Mouse (Mus musculus) monocyte, adult 5-6 weeks (primary cell): ENCODE results near the gene Mrgpre. TPM values are rescaled to one million over a fixed set of nuclear protein-coding genes. Genes with fewer than 3 reads are reported as not detected.

Experiments used
- ATAC-seq: fragments of 153-309, 156-312 bp; replicated peaks from 2 replicates; pipeline ENCODE4 v1.8.0; 2017; ENCODE audit warnings: mild to moderate bottlenecking; ENCODE audit not compliant: low TSS enrichment, insufficient number of reproducible peaks, severe bottlenecking, poor library complexity, low FRiP score
- total RNA-seq: library from RNA; stranded (forward); fragments of 200-1000, 200-491, 200-594 nt; gene quantifications from 3 replicates; pipeline ENCODE4 v1.2.3, GENCODE M21; 2017

Mrgpre gene
- total RNA-seq, 1 experiment from 2014 or later, result 0.29 TPM

- ATAC-seq, result no peak
These were observed 8.2 kb upstream of the Mrgpre start for GRCm38 (mm10) chr7:143792336-143792985.

- ATAC-seq, result no peak
These were observed 813 bp downstream of the Mrgpre start for GRCm38 (mm10) chr7:143783378-143783995.

- no peak for ATAC-seq
These were observed 6.9 kb downstream of the Mrgpre start for GRCm38 (mm10) chr7:143777375-143777774.

- no peak for ATAC-seq
These were observed 8.2 kb downstream of the Mrgpre start for GRCm38 (mm10) chr7:143776137-143776536.

- no peak for ATAC-seq
These were observed 14.8 kb downstream of the Mrgpre start for GRCm38 (mm10) chr7:143769461-143769860.

GRCm38 (mm10) chr7:143768267-143768666, 16.0 kb downstream of the Mrgpre start:
- ATAC-seq, result no peak

GRCm38 (mm10) chr7:143766893-143767292, 17.4 kb downstream of the Mrgpre start, which contains the start of gene Mrgprg:
Gene Mrgprg (minus strand): TSS chr7:143766993.
- ATAC-seq, result no peak

GRCm38 (mm10) chr7:143764876-143765530, 19.3 kb downstream of the Mrgpre start:
- no peak for ATAC-seq

- peak; percentile 64 for ATAC-seq
These were observed 20.5 kb downstream of the Mrgpre start for GRCm38 (mm10) chr7:143763794-143764193.

- no peak for ATAC-seq
These were observed 25.3 kb downstream of the Mrgpre start for GRCm38 (mm10) chr7:143758956-143759355.

GRCm38 (mm10) chr7:143757696-143758095, 26.6 kb downstream of the Mrgpre start:
- no peak for ATAC-seq

- peak; percentile 90 for ATAC-seq
These were observed 27.3 kb downstream of the Mrgpre start for GRCm38 (mm10) chr7:143757027-143757390.

GRCm38 (mm10) chr7:143756125-143757026, 27.9 kb downstream of the Mrgpre start, which contains the start of gene Osbpl5:
Gene Osbpl5 (minus strand): TSS chr7:143756985.
- no peak for ATAC-seq

- 0 out of 2 replicates have a peak, but pooled peaks have one; percentile 18 for ATAC-seq
These were observed 28.8 kb downstream of the Mrgpre start for GRCm38 (mm10) chr7:143755357-143756124.

- ATAC-seq, result no peak
These were observed 30.1 kb downstream of the Mrgpre start for GRCm38 (mm10) chr7:143753990-143754715.

- no peak for ATAC-seq
These were observed 31.7 kb downstream of the Mrgpre start for GRCm38 (mm10) chr7:143752606-143753005.

- ATAC-seq, result no peak
These were observed 32.2 kb downstream of the Mrgpre start for GRCm38 (mm10) chr7:143752056-143752455.

- no peak for ATAC-seq
These were observed 32.9 kb downstream of the Mrgpre start for GRCm38 (mm10) chr7:143751380-143751779.
